Mouse (Mus musculus) megakaryocyte progenitor cell, adult 5-6 weeks (primary cell): ENCODE results near the gene Spats2l. TPM values are rescaled to one million over a fixed set of nuclear protein-coding genes. Genes with fewer than 3 reads are reported as not detected.

Experiments used
- ATAC-seq: replicated peaks from 2 replicates; pipeline ENCODE4 v1.8.0; 2016; ENCODE audit warnings: mild to moderate bottlenecking, moderate TSS enrichment, inconsistent platforms; ENCODE audit not compliant: poor library complexity
- total RNA-seq, 2 experiments: library from RNA; stranded (forward) in 1 of 2; stranded (reverse) in 1 of 2; fragments of 157-497, 149-512 nt in 1 of 2; fragments of 200-1000 nt in 1 of 2; gene quantifications; 2 replicates each; pipeline versions ENCODE4 v1.2.3 to v1.2.4; 2015 to 2017

Gene Spats2l
- total RNA-seq, 2 experiments from 2014 or later: not detected

- no peak for ATAC-seq
Measured at GRCm38 (mm10) chr1:57824966-57825759, 51.2 kb downstream of the Spats2l start.

- ATAC-seq: no peak
Measured at GRCm38 (mm10) chr1:57826245-57826644, 52.3 kb downstream of the Spats2l start.

GRCm38 (mm10) chr1:57833145-57833544, 59.2 kb downstream of the Spats2l start:
- ATAC-seq: no peak

GRCm38 (mm10) chr1:57835128-57835527, 61.2 kb downstream of the Spats2l start:
- no peak for ATAC-seq

- ATAC-seq: 0 out of 2 replicates have a peak, but pooled peaks have one; percentile 14
Measured at GRCm38 (mm10) chr1:57836686-57837317, 62.8 kb downstream of the Spats2l start.

- ATAC-seq: no peak
Measured at GRCm38 (mm10) chr1:57839863-57840262, 65.9 kb downstream of the Spats2l start.

- ATAC-seq: no peak
Measured at GRCm38 (mm10) chr1:57845054-57845722, 71.2 kb downstream of the Spats2l start.

GRCm38 (mm10) chr1:57846856-57847698, 73.1 kb downstream of the Spats2l start:
- no peak for ATAC-seq

GRCm38 (mm10) chr1:57849087-57849486, 75.1 kb downstream of the Spats2l start:
- no peak for ATAC-seq

- ATAC-seq: no peak
Measured at GRCm38 (mm10) chr1:57849916-57850315, 76.0 kb downstream of the Spats2l start.

GRCm38 (mm10) chr1:57851871-57852270, 77.9 kb downstream of the Spats2l start:
- no peak for ATAC-seq

GRCm38 (mm10) chr1:57852562-57853271, 78.8 kb downstream of the Spats2l start:
- ATAC-seq: no peak

GRCm38 (mm10) chr1:57857799-57858198, 83.8 kb downstream of the Spats2l start:
- no peak for ATAC-seq

GRCm38 (mm10) chr1:57862024-57862423, 88.1 kb downstream of the Spats2l start:
- ATAC-seq: no peak

GRCm38 (mm10) chr1:57868651-57869050, 94.7 kb downstream of the Spats2l start:
- ATAC-seq: no peak

- no peak for ATAC-seq
Measured at GRCm38 (mm10) chr1:57872006-57872405, 98.0 kb downstream of the Spats2l start.

- ATAC-seq: no peak
Measured at GRCm38 (mm10) chr1:57873996-57874395, 100.0 kb downstream of the Spats2l start.

- ATAC-seq: no peak
Measured at GRCm38 (mm10) chr1:57875109-57875508, 101.1 kb downstream of the Spats2l start.

- no peak for ATAC-seq
Measured at GRCm38 (mm10) chr1:57875512-57875911, 101.5 kb downstream of the Spats2l start.

- ATAC-seq: no peak
Measured at GRCm38 (mm10) chr1:57878957-57879356, 105.0 kb downstream of the Spats2l start.
